Mouse (Mus musculus): ENCODE data around the gene Vars2.

Gene Vars2

GRCm38 (mm10) chr17:35667334-35668065, at the start of gene Vars2:
Vars2 (minus strand) TSS chr17:35667592.
- DNase-seq (ENCODE audit: low spot score): peak; percentile 97

- DNase-seq (ENCODE audit: low spot score): no peak
Measured at GRCm38 (mm10) chr17:35717080-35717479, 49.7 kb upstream of the Vars2 start.

GRCm38 (mm10) chr17:35716114-35716513, 48.7 kb upstream of the Vars2 start:
- DNase-seq (ENCODE audit: low spot score): no peak

GRCm38 (mm10) chr17:35710705-35711347, 43.4 kb upstream of the Vars2 start:
- no peak for DNase-seq (ENCODE audit: low spot score)

- no peak for DNase-seq (ENCODE audit: low spot score)
Measured at GRCm38 (mm10) chr17:35708611-35709010, 41.2 kb upstream of the Vars2 start.

- no peak for DNase-seq (ENCODE audit: low spot score)
Measured at GRCm38 (mm10) chr17:35707929-35708328, 40.5 kb upstream of the Vars2 start.

- no peak for DNase-seq (ENCODE audit: low spot score)
Measured at GRCm38 (mm10) chr17:35705836-35706235, 38.4 kb upstream of the Vars2 start.

- DNase-seq (ENCODE audit: low spot score): no peak
Measured at GRCm38 (mm10) chr17:35704621-35705464, 37.5 kb upstream of the Vars2 start, which contains the start of gene Ddr1. Ddr1 (minus strand) TSS chr17:35704621.

GRCm38 (mm10) chr17:35703751-35704271, 36.4 kb upstream of the Vars2 start:
- no peak for DNase-seq (ENCODE audit: low spot score)

- no peak for DNase-seq (ENCODE audit: low spot score)
Measured at GRCm38 (mm10) chr17:35703065-35703464, 35.7 kb upstream of the Vars2 start.

- DNase-seq (ENCODE audit: low spot score): no peak
Measured at GRCm38 (mm10) chr17:35702605-35703004, 35.2 kb upstream of the Vars2 start.

GRCm38 (mm10) chr17:35701978-35702461, 34.6 kb upstream of the Vars2 start:
- peak; percentile 51 for DNase-seq (ENCODE audit: low spot score)

GRCm38 (mm10) chr17:35701203-35701977, 34.0 kb upstream of the Vars2 start:
- DNase-seq (ENCODE audit: low spot score): no peak

GRCm38 (mm10) chr17:35700371-35700961, 33.1 kb upstream of the Vars2 start:
- DNase-seq (ENCODE audit: low spot score): peak; percentile 75

- peak; percentile 84 for DNase-seq (ENCODE audit: low spot score)
Measured at GRCm38 (mm10) chr17:35699919-35700318, 32.5 kb upstream of the Vars2 start.

GRCm38 (mm10) chr17:35698501-35698883, 31.1 kb upstream of the Vars2 start:
- no peak for DNase-seq (ENCODE audit: low spot score)

GRCm38 (mm10) chr17:35697759-35698500, 30.5 kb upstream of the Vars2 start:
- DNase-seq (ENCODE audit: low spot score): no peak

GRCm38 (mm10) chr17:35697429-35697758, 30.0 kb upstream of the Vars2 start:
- no peak for DNase-seq (ENCODE audit: low spot score)

GRCm38 (mm10) chr17:35696691-35697090, 29.3 kb upstream of the Vars2 start:
- DNase-seq (ENCODE audit: low spot score): no peak

- DNase-seq (ENCODE audit: low spot score): no peak
Measured at GRCm38 (mm10) chr17:35695289-35695688, 27.9 kb upstream of the Vars2 start.

Measured in lung, postnatal 25 days (tissue).